Mouse (Mus musculus) right cerebral cortex, adult 18-20 months (tissue): ENCODE data around the gene Chrm4.

Experiments used
- DNase-seq: peaks from one replicate; pipeline ENCODE4 v3.0.0; 2022; ENCODE audit warnings: mixed read lengths

The Chrm4 gene

DNA sequence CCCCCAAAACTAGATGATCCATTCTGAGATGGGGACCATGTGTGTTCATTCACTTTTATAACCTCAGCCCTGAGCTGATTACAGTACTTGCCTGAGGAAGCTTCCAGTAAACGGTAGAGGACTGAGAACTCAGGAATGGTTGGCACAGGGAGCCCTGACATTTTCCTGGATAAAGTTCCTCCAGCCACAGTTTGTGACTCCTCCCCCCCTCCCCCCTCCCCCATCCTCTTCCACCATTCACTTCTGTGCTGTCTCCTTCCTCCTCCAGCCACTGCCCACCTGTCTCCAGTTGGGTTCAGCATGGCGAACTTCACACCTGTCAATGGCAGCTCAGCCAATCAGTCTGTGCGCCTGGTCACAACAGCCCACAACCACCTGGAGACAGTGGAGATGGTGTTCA is at the start of gene Chrm4:
Chrm4 (plus strand) TSS at position 301 of the 400 bp plus-strand sequence.
- DNase-seq, result peak; percentile 14

DNA sequence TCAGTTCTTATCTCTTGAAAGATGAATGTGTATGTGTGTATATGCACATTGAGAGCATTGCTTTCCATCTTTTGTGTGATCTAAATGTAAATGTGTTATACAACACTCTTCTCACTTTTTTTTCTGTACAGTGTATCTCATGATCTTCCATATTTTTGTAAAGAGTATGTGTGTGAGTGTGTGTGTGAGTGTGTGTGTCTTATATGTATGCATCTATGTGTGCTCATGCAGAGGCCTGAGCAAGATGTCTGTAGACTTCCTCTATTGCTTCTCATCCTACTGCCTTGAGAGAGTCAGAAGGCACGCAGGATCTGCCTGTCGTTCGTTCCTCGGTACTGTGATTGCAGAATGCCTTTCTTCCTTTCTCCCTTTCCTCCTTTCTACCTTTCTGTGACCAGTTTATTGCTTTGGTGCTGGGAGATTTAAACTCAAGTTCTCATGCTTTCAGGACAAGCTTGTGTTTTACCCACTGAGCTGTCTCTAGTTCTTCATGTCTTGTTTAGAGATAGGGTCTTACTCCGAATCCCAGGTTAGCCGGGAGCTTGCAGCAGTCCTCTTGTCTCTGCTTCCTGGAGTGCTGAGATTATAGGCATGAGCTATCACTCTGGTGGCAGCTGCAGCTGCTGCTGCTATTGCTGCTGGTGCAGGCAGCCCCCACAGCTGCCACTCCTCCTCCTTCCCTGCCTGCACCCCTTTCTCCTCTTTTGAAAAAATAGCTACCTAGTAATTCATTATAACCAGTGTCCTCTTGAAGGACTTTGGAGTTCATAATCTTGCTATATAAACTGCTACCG is 48.5 kb upstream of the Chrm4 start:
- peak; percentile 40 for DNase-seq

DNA sequence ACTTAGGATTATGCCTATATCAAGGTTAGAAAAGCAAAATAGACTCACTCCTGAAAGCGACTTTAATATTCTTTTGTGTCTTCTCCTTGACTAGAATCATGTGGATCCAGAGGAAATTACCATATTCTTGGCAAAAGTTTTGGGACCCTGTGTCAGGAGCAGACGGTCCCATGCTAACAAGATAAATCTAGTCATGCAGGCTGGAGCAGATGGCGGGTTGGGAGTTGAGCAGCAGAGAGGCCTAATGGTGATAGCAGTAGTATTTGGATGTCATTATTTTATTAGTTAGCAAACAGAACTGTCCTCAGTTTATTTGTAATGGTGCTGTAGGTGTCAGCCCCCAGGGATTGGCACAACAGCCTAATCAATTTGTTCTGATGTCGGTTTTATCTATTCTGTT is 43.1 kb upstream of the Chrm4 start:
- no peak for DNase-seq

DNA sequence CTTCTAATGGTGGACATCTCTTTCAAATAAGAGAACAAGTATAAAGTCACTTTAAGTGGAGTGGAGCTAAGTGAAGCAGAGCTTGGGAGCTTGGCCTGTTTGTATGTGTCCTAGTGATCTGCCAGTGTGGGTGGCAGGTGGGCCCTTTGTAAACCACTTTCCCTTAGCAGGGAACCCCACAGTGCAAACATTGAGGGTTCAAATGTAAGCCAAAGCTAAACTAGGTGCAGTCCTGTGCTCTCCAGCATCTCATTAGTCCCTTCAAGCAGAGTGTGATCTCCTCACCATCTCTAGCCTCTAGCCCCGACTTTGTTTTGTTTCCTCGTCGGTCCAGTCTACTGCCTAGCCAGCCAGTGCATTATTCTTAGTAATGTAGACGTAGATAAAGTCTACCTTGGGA is 42.4 kb upstream of the Chrm4 start:
- no peak for DNase-seq

DNA sequence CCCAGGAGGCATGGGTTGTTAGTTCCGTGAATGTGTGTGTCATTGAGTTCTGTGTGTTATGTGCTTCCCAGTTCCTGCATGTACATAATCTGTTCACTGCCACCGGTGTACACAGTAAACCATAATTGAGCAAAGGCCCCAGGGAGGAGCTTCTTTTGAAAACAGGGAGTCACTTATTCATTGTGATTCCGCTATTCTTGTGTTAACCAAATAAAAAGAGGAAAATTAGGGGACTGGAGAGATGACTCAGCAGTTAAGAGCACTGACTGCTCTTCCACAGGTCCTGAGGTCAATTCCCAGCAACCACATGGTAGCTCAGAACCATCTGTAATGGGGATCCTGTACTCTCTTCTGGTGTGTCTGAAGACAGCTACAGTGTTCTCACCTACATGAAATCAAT is 32.3 kb upstream of the Chrm4 start:
- no peak for DNase-seq

DNA sequence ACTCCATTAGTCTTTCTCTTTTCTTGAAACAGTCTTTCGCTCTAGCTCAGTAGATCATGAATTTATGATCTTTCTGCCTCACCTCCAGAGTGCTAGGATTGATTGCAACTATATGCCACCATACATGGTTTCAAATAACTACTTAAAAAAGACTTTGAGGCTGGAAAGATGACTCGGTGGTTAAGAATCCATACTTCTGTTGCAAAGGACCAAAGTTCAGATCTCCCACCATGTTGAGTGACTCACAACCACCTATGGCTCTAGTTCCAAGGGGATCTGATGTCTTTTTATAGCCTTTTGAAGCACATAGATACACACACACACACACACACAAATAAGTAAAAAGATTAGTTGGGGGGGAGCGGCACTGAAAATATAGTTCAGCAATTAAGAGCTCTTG is 31.6 kb upstream of the Chrm4 start:
- no peak for DNase-seq

DNA sequence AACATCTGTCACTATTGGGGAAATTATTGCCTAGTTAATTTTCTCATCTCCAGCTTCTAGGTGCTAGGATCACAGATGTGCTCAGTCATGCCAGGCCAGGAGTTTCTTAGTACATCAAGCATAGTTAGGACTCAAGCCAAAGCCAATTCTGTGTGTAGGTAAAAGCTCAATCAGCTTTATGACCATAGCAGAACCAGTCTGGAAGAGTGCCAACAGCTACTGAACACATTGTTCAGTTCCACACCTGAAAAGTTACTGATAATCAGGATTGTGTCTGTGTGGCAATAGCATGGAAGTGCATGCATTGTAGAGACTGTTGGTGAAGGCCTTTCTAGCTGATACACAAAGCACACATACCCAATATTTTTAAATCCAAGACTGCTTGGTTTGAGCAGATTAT is 29.1 kb upstream of the Chrm4 start:
- DNase-seq, result no peak

DNA sequence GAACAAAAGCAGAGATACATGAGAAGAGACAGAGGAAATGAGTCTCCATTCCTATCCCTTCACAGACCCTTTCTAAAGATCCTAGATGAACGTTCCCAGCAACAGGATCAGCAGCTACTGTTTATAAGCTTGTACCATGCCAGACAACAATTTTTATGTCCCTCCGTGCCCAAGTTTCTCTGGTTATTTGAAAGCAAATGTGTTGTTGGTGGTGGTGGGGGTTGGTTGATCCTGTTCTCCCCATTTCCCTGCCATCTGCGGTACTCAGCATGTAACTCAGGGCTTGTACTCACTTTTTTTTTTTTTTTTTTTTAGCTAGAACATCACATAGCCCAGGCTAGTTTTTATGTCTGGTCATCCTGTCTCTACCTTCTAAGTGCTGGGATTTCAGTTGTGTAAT is 27.9 kb upstream of the Chrm4 start:
- no peak for DNase-seq

DNA sequence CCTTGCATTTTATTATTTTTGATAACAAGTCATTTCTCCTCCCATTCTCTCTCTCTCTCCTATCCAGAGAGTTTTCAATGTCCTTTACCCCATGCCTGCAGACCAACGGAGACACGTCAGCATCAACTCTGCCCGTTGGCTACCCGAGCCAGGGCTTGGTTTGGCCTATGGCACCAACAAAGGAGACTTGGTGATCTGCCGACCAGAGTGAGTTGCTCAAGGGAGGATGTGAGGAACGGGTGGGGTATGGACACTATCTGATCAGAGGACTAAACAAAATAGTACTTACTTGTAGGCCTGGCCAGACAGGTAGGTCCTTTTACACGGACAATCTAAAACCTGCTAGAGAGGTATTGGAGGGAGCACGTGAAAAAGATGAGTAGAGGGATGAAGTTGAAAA is 26.6 kb upstream of the Chrm4 start:
- DNase-seq, result no peak

DNA sequence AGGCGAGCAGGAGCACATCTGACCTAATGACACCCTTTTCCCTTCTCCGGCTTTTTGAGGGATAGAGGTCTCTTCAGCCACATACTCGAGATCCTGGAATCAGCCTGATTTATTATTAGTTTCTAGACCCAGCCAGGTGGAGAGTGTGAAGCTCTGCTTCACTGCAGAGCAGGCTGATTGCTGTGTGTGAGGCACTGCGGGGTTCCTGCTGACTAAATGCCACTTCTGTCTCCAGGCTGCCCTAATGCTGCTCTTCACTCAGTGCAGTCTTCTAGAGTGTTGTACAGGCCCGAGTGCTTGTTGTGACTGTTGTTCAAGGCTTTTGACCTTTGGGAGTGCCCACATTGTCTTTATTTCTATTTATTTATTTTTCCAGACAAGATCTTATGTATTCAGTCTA is 24.7 kb upstream of the Chrm4 start:
- no peak for DNase-seq

DNA sequence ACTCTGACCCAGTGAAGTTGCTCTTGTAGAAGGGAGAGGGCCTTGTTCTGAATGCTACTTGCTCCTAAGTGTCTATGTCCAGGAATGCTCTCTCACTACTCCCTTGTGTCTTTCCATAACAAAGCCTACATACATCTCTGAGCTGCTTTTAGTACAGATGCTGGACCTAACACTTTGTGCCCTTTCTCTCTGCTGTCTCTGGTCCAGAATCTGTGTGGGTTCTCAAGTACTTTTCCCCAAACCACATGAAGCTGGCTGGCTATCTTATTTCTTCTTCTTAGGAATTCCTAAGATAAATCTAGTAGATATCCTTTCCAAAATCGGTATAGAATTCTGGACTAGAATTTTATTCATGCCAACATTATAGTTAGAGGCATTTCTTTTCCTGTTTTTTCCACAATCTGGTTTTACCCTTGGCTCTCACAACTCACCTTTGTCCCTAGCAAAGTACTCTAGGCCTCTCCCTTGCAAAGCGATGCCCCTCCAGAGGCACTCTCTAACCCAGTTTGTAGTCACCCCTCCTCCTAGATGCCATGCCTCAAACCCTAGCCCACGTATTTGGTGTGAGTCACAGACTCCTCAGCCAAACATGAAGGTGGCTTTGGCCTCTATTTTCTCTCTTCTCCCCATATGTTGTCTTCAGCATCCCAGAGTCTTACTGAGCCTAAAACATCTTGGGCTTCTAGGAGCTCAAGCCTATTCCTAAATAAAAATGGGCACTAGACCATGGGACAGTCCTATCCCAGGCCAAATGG is 23.7 kb upstream of the Chrm4 start:
- peak; percentile 62 for DNase-seq

DNA sequence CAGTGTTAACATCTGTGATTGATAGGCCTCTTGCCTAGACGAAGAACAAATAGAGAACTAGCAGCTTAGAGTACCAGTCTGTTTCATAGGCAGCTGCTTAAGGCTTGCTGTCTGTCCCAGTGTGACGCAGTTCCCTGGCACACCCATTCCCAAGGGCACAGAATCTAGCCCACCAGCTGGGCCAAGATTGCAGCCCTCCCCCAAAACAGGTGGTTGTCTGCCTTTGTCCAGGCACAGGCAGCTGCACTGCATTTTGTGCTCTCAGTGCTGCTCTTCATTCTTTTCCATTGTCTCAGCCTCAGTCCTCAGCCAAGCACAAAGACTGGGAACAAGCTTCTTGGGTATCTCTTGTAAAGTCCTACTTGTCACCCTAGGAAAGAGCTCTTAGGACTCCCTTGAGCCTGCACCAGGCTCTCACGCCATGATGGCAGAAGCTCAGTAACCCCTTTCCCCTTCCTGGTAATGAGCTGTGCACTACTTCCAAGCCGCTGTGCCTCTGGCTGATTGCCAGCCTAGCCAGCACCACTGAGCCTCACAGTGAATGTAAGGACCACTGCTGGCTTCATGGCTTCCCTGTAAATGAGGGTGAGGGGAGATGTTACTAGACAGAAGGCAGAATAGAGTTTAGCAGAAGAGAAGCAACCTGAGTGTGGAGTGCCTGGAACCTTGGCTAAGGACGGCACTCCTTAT is 22.3 kb upstream of the Chrm4 start:
- DNase-seq, result no peak

DNA sequence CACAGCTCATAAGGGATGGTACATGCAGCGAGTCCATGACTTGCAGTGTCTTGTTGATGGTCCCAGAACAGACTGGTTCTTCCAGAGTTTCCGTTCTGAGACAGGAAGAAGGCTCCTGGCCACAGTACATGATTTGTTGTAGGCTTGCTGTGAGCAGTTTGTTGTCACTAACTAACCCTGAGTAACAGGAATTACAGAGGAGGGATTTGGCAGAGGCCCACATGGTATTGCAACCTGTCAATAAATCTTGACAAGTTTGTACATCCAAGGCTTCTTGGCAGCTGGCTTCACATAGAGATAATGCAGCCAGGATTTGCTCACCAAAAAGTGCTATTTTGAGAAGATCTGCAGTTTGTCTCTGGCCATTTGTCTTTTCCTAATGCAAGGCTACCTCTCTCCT is 20.9 kb upstream of the Chrm4 start:
- DNase-seq, result no peak

DNA sequence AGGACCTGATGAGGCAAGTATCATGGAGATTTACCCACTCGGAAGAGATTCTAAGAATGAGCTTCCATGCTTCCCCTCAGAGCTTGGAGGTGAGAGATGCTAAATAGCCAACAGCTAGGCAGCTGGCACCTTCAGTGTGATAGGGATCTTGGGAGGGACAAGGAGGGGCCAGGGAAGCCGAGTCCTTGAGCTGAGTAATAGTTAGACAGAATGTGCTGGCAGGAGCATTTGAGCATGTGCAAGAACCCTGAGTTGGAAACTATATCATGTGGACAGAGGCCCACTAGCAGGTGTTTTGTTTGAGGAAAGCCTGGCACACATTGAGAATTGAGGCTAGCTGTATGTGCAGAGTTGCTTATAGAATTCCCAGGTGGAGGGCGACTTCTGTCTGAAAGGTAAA is 14.4 kb upstream of the Chrm4 start:
- DNase-seq, result no peak

DNA sequence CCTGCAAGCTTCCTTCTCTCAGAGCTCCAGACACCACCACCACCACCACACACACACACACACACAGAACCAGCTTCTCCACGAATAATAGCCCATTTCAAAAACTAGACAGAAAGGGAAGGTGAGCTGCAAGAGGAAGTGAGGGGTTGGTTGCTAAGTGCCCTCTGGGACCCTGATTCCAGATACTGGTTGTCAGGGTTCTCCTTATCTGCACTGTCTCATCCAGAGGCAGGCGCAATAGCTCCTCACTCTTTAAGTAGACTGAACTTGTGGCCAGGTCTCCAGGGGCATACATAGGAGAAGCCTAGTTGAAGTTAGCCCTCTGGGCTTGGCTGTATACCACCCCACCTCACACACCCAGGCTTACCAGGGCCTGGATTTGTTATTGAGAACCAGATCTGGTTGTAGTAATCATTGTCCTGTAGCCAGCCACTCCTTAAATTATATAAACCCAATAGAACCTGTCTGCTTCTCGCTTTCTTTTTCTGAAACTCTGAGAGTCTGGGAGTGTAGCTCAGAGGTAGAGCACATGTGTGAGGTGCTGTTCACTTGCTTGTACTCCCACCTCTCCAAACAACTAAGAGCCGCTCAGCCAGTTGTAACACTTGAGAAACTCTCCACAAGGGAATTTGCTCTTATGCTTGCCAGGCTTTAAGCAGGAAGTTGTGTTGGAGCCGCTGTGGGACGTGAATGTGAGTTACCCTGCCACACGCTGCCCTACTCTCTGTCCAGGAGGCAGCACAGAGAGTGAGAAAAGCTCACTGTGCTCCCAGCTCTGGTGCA is 13.5 kb upstream of the Chrm4 start:
- DNase-seq, result no peak

DNA sequence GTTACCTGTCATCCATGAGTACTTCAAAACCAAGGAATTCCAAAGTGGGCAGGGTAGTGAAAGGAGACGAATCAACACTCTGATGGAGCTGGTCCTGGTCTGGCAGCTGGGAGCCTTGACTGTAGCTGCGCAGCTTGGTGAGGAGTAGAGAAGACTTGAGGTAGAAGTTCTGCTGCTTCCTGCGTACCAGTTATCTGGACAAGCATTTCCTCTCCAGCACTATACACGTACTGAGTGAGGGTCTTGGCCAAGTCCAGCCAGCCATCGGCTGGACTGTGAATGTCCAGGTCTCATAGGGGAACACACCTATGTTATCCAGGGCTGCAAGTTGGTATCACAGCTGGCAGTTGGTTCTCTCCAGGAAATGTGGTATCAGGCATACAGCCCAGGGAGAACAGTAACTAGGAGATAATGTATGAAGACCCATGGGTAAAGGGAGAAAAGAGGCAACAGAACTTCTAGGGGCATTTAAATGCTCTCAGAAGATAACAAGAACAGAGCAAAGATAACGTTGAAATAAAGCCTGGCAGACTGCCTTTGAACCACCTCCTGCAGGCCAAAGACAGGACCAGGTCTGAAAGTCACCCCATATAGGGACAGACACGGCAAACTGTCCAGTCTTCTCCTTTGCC is 10.6 kb upstream of the Chrm4 start:
- DNase-seq, result no peak

DNA sequence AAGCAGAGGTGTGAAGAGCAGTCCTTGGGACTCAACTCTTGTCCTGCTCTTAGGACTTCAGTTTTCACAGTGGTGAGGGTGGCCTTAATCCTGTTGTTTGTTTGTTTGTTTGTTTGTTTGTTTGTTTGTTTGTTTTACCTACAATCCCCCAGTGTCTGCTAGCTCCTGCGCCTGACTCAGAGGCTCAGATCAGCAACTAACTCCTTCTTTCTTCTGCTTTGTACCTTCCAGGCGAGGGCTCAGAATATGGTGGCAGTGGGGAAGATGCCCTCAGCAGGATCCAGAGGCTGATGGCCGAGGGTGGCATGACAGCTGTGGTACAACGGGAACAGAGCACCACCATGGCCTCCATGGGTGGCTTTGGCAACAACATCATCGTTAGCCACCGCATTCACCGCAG is 10.0 kb upstream of the Chrm4 start:
- no peak for DNase-seq

DNA sequence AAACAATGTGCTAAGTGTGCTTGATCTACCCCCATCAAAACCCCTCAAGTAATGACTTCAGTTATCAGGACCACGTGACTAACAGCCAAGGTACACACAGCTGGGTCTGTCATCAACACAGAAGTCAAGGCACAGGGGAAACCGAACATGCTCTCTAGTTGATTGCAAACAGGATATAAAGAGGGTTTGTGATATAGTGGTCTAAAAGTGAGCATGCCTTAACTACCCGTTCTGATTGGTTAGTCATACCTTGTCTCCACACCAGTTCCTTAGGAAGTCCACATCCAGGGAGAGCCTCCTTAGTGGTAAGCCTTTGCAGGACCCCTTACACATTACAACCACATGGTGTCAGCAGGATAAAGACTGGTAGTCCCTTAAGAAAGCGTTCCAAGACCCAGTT is 6.9 kb upstream of the Chrm4 start:
- DNase-seq, result no peak

DNA sequence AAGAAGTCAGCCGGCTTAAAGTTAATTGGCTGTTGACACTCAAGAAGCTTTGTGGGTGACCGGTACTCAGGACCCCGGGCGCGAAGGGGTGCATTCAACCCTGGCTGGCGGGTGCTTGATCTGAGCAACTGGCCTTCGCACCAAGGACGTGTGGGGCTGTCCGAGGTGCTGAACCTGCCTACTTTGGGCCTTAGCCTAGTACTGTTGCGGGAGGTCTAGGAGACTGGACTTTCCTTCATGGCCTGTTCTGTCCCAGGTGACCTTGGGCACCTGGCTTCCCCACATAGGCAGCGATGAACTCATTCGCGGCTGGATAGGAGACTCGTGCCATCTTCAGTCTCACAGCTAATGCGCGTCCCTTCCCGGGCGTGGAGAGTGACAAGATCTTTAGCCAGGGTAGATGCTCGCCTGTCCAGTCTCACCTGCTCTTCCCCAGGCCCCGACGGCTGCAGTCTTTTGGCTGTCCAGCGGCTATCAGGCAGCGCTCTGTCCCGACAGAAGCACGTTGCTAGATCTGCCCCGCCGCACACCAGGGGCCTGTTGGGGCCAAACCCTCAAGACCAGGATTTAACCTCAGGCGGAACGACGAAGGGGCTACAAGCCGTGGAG is 5.8 kb upstream of the Chrm4 start:
- peak; percentile 17 for DNase-seq

DNA sequence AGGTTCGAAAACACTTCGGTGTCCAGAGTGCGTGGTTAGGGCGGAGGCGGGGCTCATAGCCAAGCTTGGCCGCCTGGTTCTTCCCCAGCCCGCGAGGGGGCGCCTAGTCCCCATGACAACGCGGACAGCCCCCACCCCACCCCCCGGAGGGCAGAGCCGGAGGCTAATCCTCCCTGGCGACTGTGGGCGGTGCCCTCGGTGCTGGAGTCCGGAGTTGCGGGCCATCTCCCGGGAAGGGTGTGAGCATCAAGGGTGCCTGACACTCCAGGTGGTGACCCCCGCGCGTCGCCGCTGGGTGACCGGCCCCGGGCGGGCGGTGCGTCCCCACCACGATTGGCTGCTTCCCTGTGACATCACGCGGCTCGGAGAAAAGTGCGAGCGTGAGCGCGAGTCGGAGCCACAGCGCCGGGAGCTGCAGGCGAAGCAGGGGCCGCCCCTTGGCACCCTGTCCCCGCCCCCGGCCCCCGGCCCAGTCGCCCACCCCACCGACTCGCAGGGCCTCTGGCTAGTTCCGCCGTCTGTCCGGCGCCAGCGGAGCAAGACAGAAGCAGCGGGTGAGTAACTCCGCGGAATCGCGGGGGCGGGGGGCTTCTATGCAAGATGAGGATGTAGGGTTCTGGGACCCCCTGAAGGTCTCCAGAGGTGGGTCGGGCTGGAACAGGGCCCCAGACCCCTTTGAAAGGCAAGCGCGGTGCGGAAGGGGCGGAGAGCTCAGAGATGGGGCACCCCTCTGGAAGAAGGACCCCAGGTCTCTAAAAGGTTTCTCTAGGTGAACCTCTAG is 5.1 kb upstream of the Chrm4 start:
- peak; percentile 87 for DNase-seq
